Mouse (Mus musculus) limb, embryonic 14.5 days (tissue): Measurements from ENCODE around the gene Rnf31. TPM values are rescaled to one million over a fixed set of nuclear protein-coding genes. Genes with fewer than 3 reads are reported as not detected.

Experiments used
- ATAC-seq: fragments of 200-750 bp; cut with Nextera tagmentation; 2 replicates; pipeline ENCODE4 v1.8.0; 2017; ENCODE audit warnings: low read depth, moderate number of reproducible peaks, moderate TSS enrichment; ENCODE audit not compliant: low FRiP score
- DNase-seq: peaks from one replicate; pipeline ENCODE4 v3.0.0-alpha.2; 2015; ENCODE audit warnings: low spot score
- H3K27ac ChIP-seq: fragments of 300-500 bp; sonication (generic); replicated peaks from 2 replicates; pipeline ENCODE4 v1.5.1; 2014; ENCODE audit warnings: low read depth, mild to moderate bottlenecking, low read length, moderate library complexity, mixed read lengths
- H3K27me3 ChIP-seq: fragments of 300-500 bp; sonication (generic); 2 replicates; pipeline ENCODE4 v1.6.1; 2014; ENCODE audit warnings: low read length, mixed read lengths; ENCODE audit not compliant: control insufficient read depth, insufficient read depth
- H3K36me3 ChIP-seq: fragments of 300-500 bp; sonication (generic); 2 replicates; pipeline ENCODE4 v1.6.1; 2014; ENCODE audit warnings: mild to moderate bottlenecking, low read length, moderate library complexity, mixed read lengths; ENCODE audit not compliant: control insufficient read depth, insufficient read depth
- H3K4me1 ChIP-seq: fragments of 300-500 bp; sonication (generic); 2 replicates; pipeline ENCODE4 v1.6.1; 2014; ENCODE audit warnings: antibody characterized with exemption, low read length, mixed read lengths; ENCODE audit not compliant: control insufficient read depth, insufficient read depth
- H3K4me2 ChIP-seq: fragments of 300-500 bp; sonication (generic); replicated peaks from 2 replicates; pipeline ENCODE4 v1.6.1; 2014; ENCODE audit warnings: low read depth, mild to moderate bottlenecking, low read length, moderate library complexity; ENCODE audit not compliant: severe bottlenecking
- H3K4me3 ChIP-seq: fragments of 300-500 bp; sonication (generic); replicated peaks from 2 replicates; pipeline ENCODE4 v1.5.1; 2014; ENCODE audit warnings: low read length
- H3K9ac ChIP-seq: fragments of 300-500 bp; sonication (generic); 2 replicates; pipeline ENCODE4 v1.6.1; 2014; ENCODE audit warnings: mild to moderate bottlenecking, low read depth, low read length, moderate library complexity; ENCODE audit not compliant: severe bottlenecking
- H3K9me3 ChIP-seq: fragments of 300-500 bp; sonication (generic); 2 replicates; pipeline ENCODE4 v1.6.1; 2016; ENCODE audit warnings: low read length; ENCODE audit not compliant: control insufficient read depth
- POLR2A ChIP-seq: fragments of 200-500 bp; IDR thresholded peaks from 2 replicates; pipeline ENCODE4 v1.8.0; 2012; ENCODE audit warnings: inconsistent platforms, mild to moderate bottlenecking, moderate library complexity, borderline replicate concordance; ENCODE audit not compliant: insufficient read depth, insufficient read length; ENCODE audit errors: extremely low read depth
- WGBS: fragments of 180-500 bp; shearing (Covaris S2); extraction: QIAGEN DNeasy Blood & Tissue Kit; methylation state at CpG from one replicate; pipeline ENCODE4 v1.1.7; 2014; 5-methylcytosine and 5-hydroxymethylcytosine counted together
- polyA plus RNA-seq, 2 experiments: library from polyadenylated mRNA; depleted of rRNA in 1 of 2; stranded (reverse) in 1 of 2; unstranded in 1 of 2; fragments of >200 nt; fragmentation: Nextera tagmentation in 1 of 2; extraction: Ambion mirVana in 1 of 2; gene quantifications; 2 replicates each; pipeline versions ENCODE4 v1.2.1 to v1.2.3; 2012 to 2014

Rnf31 gene
- polyA plus RNA-seq, 2 experiments, result 13.1 to 23.0 TPM

DNA sequence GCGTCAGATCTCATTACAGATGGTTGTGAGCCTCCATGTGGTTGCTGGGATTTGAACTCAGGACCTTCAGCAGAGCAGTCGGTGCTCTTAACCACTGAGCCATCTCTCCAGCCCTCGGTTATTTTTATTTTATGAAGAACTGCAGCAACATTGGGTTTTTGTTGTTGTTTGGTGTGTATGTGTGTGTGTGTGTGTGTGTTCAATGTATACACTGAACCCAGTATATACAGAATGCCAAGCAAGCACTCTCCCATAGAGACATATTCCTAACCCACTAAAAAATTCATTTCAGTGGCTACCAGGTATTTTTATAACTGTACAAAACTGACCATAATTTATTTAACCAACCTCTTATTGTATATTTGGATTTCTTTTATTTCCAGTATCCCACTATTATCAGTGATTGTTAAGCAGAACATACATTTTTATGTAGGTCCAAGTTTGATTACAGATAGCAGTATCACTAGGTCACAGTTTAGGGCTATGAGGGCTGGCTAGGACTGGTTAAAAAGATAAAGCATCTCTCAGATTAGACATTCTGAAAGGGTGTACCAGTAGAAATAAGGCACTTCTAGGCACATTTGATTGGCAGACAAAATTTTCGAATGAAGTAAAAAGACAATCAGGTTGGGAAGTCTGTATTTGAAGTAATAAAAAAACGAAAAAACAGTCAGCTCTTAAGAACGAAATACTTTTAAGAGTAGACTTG is 32.6 kb upstream of the Rnf31 start:
- peak overlapping the region; percentile 73; the same call in 1 of the 2 replicates for H3K9ac ChIP-seq
- peak overlapping the region; percentile 68 for H3K4me3 ChIP-seq
- peaks cover 5% of the 10 kb centered on the region for H3K4me1 ChIP-seq
- peaks cover 7% of the 10 kb centered on the region for H3K36me3 ChIP-seq
- H3K27ac ChIP-seq, result peak overlapping the region; percentile 52; the same call in 1 of the 2 replicates
- no peaks in the 10 kb centered on the region for H3K9me3 ChIP-seq
- WGBS, result 49% methylated on average over 6 of the region's 6 CpGs
- ATAC-seq (no peak), DNase-seq (no peak)
- TF ChIP-seq POLR2A, result no peak
- H3K27me3 ChIP-seq, result no peaks in the 10 kb centered on the region
- H3K4me2 ChIP-seq, result peak overlapping the region; percentile 56

DNA sequence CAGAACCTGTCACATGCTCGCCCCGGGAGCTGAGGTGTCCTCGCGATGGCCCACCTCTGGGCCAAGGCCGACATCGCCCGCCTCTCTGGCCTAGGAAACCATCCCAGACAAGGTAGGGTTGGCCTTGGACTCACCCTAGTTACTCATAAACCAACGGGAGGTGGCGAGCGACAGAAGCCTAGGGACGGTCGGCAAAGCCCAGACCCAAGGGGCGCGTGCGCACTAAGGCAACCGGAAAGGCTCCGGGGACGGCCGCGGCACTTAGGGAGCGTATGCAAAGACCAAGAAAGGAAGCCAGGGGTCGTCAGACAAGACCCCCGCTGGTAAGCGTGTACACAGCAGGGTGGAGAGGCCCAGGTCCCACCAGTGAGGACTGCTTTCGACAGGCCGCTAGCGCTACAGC is 31.7 kb upstream of the Rnf31 start, which contains the start of gene Dcaf11:
TSS of gene Dcaf11 (plus strand) at position 208 of the 403 bp plus-strand sequence.
- peaks cover 5% of the 10 kb centered on the region for H3K4me1 ChIP-seq
- under 1% methylated on average over 27 of the region's 27 CpGs for WGBS
- no peak for TF ChIP-seq POLR2A
- peak; percentile 65 for ATAC-seq
- peak; percentile 91 for DNase-seq
- H3K27me3 ChIP-seq, result no peaks in the 10 kb centered on the region
- H3K4me2 ChIP-seq, result peak within 1 kb of the TSS; percentile 72
- H3K36me3 ChIP-seq, result peaks cover 16% of the 10 kb centered on the region
- peak within 1 kb of the TSS; percentile 73 for H3K9ac ChIP-seq
- peak within 1 kb of the TSS; percentile 68 for H3K4me3 ChIP-seq
- H3K27ac ChIP-seq, result peak within 1 kb of the TSS; percentile 96
- no peaks in the 10 kb centered on the region for H3K9me3 ChIP-seq

DNA sequence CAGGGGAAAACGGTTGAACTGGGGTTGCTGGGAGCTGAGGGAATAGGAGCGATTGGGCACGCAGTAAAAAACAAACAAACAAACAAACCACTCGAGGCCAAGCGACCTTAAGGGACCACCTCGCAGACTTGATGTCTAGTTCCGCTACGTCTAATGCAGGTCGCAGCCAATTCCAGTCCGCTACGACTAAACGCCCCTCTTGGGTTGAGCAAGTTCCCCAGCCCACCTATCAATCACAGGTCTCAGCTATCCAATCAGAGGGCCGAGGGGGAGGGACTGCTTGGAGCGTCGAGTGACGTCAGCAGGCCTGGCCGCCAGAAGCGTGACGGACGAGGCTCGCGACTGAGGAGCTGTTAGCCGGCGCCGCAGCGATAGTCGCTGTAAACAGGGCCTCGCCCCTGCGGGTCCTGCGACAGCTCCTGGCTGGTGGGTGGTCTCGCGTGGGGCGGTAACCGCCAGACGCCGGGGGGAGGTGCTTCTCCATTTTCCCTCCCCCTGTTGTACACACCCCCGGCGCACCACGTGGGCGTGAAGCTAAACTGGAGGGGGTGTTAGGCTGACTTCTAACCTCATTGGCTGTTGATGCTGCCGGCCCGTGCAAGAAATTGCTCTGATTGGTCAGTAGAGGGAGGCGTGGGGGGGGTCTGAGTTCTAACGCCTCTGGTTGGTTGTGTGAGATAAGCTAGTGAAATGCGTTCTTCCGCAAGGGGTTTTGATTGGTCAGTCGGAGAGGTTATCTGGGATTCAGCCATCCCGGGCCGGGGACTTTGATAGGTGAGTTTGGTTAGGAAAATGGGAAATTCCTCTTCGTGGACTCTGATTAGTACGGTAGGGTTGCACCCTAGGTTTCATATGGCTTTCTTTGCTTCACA is 31.1 kb upstream of the Rnf31 start, which contains the start of gene A730061H03Rik:
TSS of gene A730061H03Rik (minus strand) at position 205 of the 872 bp plus-strand sequence.
- Histone ChIP-seq H3K4me2 (peak within 1 kb of the TSS; percentile 72), H3K9me3 (no peaks in the 10 kb centered on the region), H3K27ac (peak within 1 kb of the TSS; percentile 96), H3K36me3 (peaks cover 22% of the 10 kb centered on the region), H3K9ac (peak within 1 kb of the TSS; percentile 73), H3K27me3 (no peaks in the 10 kb centered on the region), H3K4me1 (peaks cover 5% of the 10 kb centered on the region), H3K4me3 (peak within 1 kb of the TSS; percentile 68)
- WGBS, result under 1% methylated on average over 51 of the region's 51 CpGs
- ATAC-seq (peak; percentile 96), DNase-seq (peak; percentile 100)
- TF ChIP-seq POLR2A, result peak; percentile 68; the same call in 1 of the 2 replicates

DNA sequence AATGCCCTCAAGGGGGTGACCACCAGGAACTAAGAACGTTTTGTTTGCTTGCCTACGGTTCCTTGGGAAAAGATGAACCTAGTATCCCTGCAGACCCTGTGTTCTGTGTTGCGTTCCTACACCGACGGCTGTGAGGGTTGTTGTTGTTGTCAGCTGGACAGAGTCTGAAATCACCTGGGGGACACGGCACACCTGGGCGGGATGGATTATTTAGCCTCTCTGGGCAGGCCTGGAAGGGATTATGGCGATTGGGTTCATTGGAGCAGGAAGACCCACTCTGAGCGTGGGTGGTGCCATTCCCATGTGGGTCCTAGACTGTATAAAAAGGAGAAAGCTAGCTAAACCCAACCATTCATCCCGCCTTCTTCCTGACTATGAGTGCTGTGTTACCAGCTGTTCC is 29.6 kb upstream of the Rnf31 start:
- TF ChIP-seq POLR2A, result no peak
- Histone ChIP-seq H3K9ac (no peak overlapping the region), H3K9me3 (no peaks in the 10 kb centered on the region), H3K27me3 (no peaks in the 10 kb centered on the region), H3K4me3 (no peak overlapping the region), H3K4me2 (peak overlapping the region; percentile 72; the same call in 1 of the 2 replicates), H3K27ac (no peak overlapping the region), H3K4me1 (peaks cover 5% of the 10 kb centered on the region), H3K36me3 (peaks cover 37% of the 10 kb centered on the region)
- DNase-seq, result no peak
- no peak for ATAC-seq
- WGBS, result 81% methylated on average over 10 of the region's 10 CpGs

DNA sequence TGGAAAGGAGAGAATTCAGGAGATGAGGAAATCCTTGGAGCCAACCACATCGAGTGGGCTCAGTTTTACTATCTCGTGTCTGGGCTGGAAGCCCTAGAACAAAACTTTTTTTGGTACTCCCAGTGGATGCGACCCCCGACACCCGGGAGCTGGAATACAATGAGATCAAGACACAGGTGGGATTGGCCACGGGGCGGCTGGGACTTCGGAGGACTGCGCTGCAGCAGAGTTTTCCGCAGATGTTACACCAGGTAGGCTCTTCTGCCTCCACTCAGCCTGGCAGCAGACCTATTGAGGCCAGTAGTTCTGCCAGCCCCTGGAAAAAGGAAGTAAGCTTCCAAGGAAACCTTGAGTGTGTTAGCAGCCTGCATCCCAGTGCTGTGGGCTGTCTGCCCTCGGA is 28.3 kb upstream of the Rnf31 start:
- ATAC-seq (no peak), DNase-seq (no peak)
- Histone ChIP-seq H3K9me3 (no peaks in the 10 kb centered on the region), H3K27me3 (no peaks in the 10 kb centered on the region), H3K4me1 (peaks cover 5% of the 10 kb centered on the region), H3K27ac (no peak overlapping the region), H3K4me3 (no peak overlapping the region), H3K36me3 (peaks cover 49% of the 10 kb centered on the region), H3K4me2 (no peak overlapping the region), H3K9ac (no peak overlapping the region)
- TF ChIP-seq POLR2A, result no peak
- WGBS, result 89% methylated on average over 11 of the region's 11 CpGs
